Mouse (Mus musculus): Measurements from ENCODE around the gene Rrh. TPM values are rescaled to one million over a fixed set of nuclear protein-coding genes. Genes with fewer than 3 reads are reported as not detected.
A peak's percentile ranks its signal among the peaks of the same experiment; 100 is the strongest.

The Rrh gene
- polyA plus RNA-seq (2012; rRNA removed) = 0.11 TPM in 1 of 2 replicates, not detected in the other

DNA sequence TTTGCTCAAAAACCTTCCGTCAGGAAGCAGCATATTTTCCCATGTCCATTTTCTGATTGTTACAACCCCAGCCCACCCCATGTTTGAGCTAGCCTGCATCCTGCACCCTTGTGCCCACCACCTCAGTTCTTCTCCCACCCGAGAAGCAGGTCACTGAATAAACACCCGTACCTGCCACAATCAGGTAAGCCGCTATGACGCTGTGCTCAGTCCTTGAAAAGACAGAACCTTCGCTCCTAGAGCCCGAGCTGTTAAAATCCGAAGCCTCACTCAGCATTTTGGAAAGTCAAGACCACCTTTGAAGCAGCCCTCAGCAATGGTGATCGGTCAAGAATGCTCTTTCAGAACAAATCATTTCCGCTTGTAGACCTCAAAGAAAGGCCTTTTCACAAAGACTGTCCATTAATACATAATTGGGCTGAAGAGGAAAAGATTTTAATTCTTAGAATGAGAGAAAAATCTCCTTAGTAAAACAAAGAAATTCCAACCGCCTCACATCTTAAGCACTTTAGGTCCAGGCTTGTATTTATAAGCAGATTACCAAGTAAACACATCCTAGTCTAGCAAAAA lies at the start of gene Rrh:
Gene Rrh, minus strand, starts transcription at position 382 of the 570 bp plus-strand sequence.
- Histone ChIP-seq H3K4me1 (ENCODE audit: control insufficient read depth, insufficient read depth, low read length) (no peaks in the 10 kb centered on the region), H3K4me3 (replicated peaks; ENCODE audit: extremely low read depth, low read depth, low read length) (no peak within 1 kb of the TSS)
- DNase-seq = no peak
- WGBS = 93% methylated on average over 11 of the region's 11 CpGs
- TF ChIP-seq POLR2A (IDR thresholded peaks at IDR 0.05; ENCODE audit: borderline replicate concordance, extremely low read depth, low read depth, low read length) (no peak), CTCF (IDR thresholded peaks at IDR 0.05; ENCODE audit: insufficient read depth, low read length) (no peak)

DNA sequence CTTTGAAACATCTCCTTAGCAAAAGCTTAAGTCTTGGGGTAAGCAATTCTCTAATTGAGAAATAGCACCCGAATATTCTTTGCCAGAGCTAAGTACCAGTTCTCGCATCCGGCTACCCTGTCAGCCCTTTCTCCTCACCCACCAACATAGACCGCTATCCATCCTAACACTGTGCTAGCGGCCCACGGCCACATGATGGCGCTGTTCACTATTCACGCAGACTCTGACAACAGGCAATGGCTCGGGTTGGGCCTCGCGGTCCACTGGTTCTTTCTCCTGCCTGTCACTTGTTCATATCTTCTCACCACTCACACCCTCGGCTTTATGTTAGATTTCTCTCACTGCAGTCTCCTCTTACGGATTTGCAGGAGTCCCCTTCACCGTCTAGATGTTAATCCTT lies 41.3 kb upstream of the Rrh start:
- 46% methylated on average over 14 of the region's 14 CpGs for WGBS
- Histone ChIP-seq H3K4me1 (ENCODE audit: control insufficient read depth, insufficient read depth, low read length) (no peaks in the 10 kb centered on the region), H3K4me3 (replicated peaks; ENCODE audit: extremely low read depth, low read depth, low read length) (no peak overlapping the region)
- TF ChIP-seq CTCF (IDR thresholded peaks at IDR 0.05; ENCODE audit: insufficient read depth, low read length) (peak; percentile 81), POLR2A (IDR thresholded peaks at IDR 0.05; ENCODE audit: borderline replicate concordance, extremely low read depth, low read depth, low read length) (no peak)
- DNase-seq = peak; percentile 31

DNA sequence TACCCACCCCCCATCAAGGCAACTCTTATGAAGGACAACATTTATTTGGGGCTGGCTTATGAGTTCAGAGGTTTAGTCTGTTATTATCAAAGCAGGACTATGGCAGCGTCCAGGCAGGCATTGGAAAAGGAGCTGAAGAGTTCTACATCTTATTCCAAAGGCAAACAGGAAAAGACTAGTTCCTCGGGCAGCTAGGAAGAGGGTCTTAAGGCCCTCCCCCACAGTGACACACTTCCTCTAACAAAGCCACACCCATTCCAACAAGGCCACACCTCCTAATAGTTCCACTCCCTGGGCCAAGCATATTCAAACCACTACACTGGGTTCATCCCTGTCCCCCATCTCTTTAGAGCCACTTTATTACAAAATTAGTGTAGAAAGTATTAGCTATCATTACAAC lies 40.2 kb upstream of the Rrh start:
- WGBS = 37% methylated on average over 2 of the region's 2 CpGs
- Histone ChIP-seq H3K4me1 (ENCODE audit: control insufficient read depth, insufficient read depth, low read length) (no peaks in the 10 kb centered on the region), H3K4me3 (replicated peaks; ENCODE audit: extremely low read depth, low read depth, low read length) (no peak overlapping the region)
- no peak for DNase-seq
- no peak for TF ChIP-seq CTCF (IDR thresholded peaks at IDR 0.05; ENCODE audit: insufficient read depth, low read length)
- no peak for TF ChIP-seq POLR2A (IDR thresholded peaks at IDR 0.05; ENCODE audit: borderline replicate concordance, extremely low read depth, low read depth, low read length)

DNA sequence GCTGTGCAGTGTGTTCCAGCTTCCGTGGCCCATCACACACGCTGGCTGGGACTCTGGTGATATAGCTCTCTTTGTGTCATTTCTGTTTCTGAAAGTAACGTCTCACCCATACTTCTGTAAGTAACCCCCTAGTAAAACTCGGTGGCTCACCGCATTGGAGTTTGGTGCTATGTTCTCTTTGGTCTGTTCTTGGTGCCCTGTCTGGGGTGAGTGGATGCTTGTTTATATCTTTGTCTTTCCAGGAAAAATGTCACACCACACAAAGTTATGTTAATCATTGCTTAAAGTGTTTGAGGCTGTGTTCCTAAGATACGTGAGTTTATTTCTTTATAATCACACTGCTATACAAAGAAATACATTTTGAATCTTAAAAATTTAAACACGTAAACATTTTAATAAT lies 24.5 kb upstream of the Rrh start:
- H3K4me1 ChIP-seq (ENCODE audit: control insufficient read depth, insufficient read depth, low read length) = no peaks in the 10 kb centered on the region

DNA sequence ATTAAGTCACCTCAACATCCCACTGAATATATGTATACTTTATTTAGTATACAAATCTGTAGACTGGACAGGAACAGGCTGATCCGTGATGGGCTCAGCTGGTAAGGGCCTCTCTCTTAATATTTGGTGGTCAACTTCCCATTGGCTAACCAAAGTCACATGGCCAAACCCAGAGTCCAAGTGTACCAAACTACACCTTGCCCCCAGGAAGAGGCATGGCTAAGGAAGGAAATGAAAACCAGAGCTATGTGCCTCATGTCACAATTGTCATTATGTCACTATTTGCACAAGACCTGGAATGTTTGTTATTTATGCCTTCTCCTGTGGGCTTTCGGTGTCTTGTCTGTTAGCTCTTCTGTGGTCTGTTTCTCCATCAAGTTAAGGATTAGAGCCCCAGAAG lies 23.5 kb upstream of the Rrh start:
- Histone ChIP-seq H3K4me3 (replicated peaks; ENCODE audit: extremely low read depth, low read depth, low read length) (no peak overlapping the region), H3K4me1 (ENCODE audit: control insufficient read depth, insufficient read depth, low read length) (no peaks in the 10 kb centered on the region)
- TF ChIP-seq CTCF (IDR thresholded peaks at IDR 0.05; ENCODE audit: insufficient read depth, low read length) = no peak
- no peak for TF ChIP-seq POLR2A (IDR thresholded peaks at IDR 0.05; ENCODE audit: borderline replicate concordance, extremely low read depth, low read depth, low read length)
- no peak for DNase-seq
- WGBS = 65% methylated on average over 2 of the region's 2 CpGs

More for the DNA sequence above, 24.5 kb upstream of the Rrh start:
- no peak overlapping the region for H3K4me3 ChIP-seq (replicated peaks; ENCODE audit: extremely low read depth, low read depth, low read length)
- TF ChIP-seq CTCF (IDR thresholded peaks at IDR 0.05; ENCODE audit: insufficient read depth, low read length) = no peak
- no peak for TF ChIP-seq POLR2A (IDR thresholded peaks at IDR 0.05; ENCODE audit: borderline replicate concordance, extremely low read depth, low read depth, low read length)
- 78% methylated on average over 7 of the region's 7 CpGs for WGBS
- DNase-seq = no peak

DNA sequence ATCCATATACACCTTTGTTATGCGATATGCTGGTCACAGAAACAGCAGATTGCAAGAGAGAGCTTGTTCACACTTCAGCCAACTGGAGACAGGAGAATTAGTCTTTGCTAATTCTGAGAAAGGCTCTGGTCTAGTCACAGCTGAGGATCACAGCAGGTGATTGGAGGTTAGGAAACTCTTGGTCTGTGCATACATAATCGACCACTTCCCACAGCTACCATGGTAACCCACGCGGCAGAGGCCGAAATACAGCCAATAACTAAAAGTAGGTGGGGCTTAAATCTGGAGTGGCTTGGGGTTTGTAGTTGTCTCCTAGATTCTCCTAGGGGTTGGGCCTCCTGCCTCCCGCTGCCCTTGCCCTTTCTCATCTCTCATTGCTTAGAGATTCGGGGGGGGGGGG lies 15.6 kb upstream of the Rrh start:
- H3K4me3 ChIP-seq (replicated peaks; ENCODE audit: extremely low read depth, low read depth, low read length) = no peak overlapping the region
- 44% methylated on average over 7 of the region's 7 CpGs for WGBS
- no peak for TF ChIP-seq CTCF (IDR thresholded peaks at IDR 0.05; ENCODE audit: insufficient read depth, low read length)
- no peak for TF ChIP-seq POLR2A (IDR thresholded peaks at IDR 0.05; ENCODE audit: borderline replicate concordance, extremely low read depth, low read depth, low read length)
- H3K4me1 ChIP-seq (ENCODE audit: control insufficient read depth, insufficient read depth, low read length) = no peaks in the 10 kb centered on the region; the same call in 1 of the 2 replicates
- no peak for DNase-seq

DNA sequence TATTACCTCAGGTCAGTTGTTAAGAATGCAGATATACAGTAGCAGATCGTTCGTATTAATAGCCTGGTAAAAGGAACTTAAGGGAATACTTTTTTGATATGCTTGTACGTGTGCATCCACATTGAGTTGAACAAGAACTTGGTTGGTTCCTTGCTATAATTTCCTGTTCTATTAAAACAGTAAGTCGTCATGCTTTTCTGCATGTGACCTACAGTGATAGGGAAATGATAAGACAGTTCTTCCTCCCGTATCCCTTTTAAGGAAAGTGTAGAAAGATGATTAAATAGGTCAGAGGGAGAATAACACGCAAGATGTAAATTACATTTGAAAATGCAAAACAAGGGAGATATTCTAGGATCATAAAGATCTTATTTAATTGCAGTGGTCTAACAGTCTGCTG lies 14.6 kb upstream of the Rrh start:
- Histone ChIP-seq H3K4me3 (replicated peaks; ENCODE audit: extremely low read depth, low read depth, low read length) (no peak overlapping the region), H3K4me1 (ENCODE audit: control insufficient read depth, insufficient read depth, low read length) (no peaks in the 10 kb centered on the region; the same call in 1 of the 2 replicates)
- 64% methylated on average over 6 of the region's 6 CpGs for WGBS
- TF ChIP-seq CTCF (IDR thresholded peaks at IDR 0.05; ENCODE audit: insufficient read depth, low read length) (no peak), POLR2A (IDR thresholded peaks at IDR 0.05; ENCODE audit: borderline replicate concordance, extremely low read depth, low read depth, low read length) (no peak)
- no peak for DNase-seq

DNA sequence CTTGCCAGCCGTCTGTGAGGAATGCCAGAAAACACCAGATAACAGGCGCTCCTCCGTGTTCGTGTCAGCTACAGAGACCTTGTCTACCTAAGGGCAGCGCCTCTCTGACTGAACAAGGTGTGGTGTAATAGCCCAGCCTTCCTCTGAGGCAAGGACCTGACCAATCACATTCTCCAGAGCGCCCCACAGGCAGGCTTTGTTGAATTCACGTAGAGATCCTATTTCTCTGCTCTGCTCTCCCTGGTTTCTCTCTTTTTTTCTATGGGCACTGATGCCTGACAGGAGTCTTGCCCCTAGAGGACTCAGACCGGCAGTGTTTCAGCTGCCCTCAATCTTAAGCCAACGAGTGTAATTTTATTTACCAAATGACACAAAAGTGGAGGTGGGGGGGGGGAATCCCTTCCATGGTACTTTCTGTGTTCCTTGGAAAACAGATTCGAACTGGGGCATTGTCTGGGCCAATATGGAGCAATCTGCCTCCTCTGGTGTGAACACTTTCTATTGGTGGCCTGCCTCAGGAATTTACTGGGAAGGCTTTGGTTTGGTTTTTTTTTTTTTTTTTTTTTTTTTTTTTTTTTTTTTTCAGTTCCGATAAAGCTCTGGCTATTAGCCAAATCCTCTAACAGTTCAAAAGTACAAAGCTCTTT lies 13.8 kb upstream of the Rrh start:
- 16% methylated on average over 11 of the region's 11 CpGs for WGBS
- H3K4me3 ChIP-seq (replicated peaks; ENCODE audit: extremely low read depth, low read depth, low read length) = peak overlapping the region; percentile 47
- no peaks in the 10 kb centered on the region; the same call in 1 of the 2 replicates for H3K4me1 ChIP-seq (ENCODE audit: control insufficient read depth, insufficient read depth, low read length)
- peak; percentile 12 for DNase-seq
- TF ChIP-seq POLR2A (IDR thresholded peaks at IDR 0.05; ENCODE audit: borderline replicate concordance, extremely low read depth, low read depth, low read length) (peak; percentile 26; the same call in 1 of the 2 replicates), CTCF (IDR thresholded peaks at IDR 0.05; ENCODE audit: insufficient read depth, low read length) (no peak)

DNA sequence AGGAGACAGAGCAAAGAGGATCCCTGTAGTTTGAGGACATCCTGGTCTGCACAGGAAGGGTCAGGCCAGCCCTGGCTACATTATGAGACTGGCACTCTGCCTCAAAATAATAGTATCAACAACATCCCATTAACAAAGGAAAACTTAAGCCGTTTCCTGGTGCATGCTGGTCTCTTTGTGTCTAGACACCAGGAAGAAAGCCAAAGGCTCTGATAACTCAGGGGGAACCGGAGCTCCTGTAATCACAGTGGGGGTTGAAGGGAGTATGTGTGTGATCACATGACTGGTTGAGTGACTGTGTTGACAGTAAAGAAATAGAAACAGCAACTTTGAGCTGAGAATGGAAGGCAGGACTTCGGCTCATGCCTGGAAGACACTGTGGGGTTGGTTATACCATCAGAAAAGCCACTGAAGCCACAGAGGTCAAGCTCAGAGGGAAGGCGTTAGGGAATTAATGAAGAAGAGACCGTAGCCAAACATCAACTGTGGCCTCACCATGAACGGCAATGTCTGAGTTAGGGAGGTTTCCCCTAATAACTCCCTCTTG lies 13.1 kb upstream of the Rrh start, which contains the start of gene Cfi:
Gene Cfi, plus strand, starts transcription at position 497 of the 547 bp plus-strand sequence.
- no peak for DNase-seq
- TF ChIP-seq POLR2A (IDR thresholded peaks at IDR 0.05; ENCODE audit: borderline replicate concordance, extremely low read depth, low read depth, low read length) (no peak), CTCF (IDR thresholded peaks at IDR 0.05; ENCODE audit: insufficient read depth, low read length) (no peak)
- Histone ChIP-seq H3K4me3 (replicated peaks; ENCODE audit: extremely low read depth, low read depth, low read length) (peak within 1 kb of the TSS; percentile 47), H3K4me1 (ENCODE audit: control insufficient read depth, insufficient read depth, low read length) (no peaks in the 10 kb centered on the region; the same call in 1 of the 2 replicates)
- WGBS = 40% methylated on average over 6 of the region's 6 CpGs
